Mouse (Mus musculus) midbrain, embryonic 11.5 days (tissue): ENCODE results near the gene Mief2. TPM values are rescaled to one million over a fixed set of nuclear protein-coding genes. Genes with fewer than 3 reads are reported as not detected.

Experiments used
- ATAC-seq: fragments of 200-750 bp; cut with Nextera tagmentation; 2 replicates; pipeline ENCODE4 v1.8.0; 2017; ENCODE audit warnings: moderate TSS enrichment, moderate library complexity; ENCODE audit not compliant: low FRiP score
- DNase-seq: peaks from one replicate; pipeline ENCODE4 v3.0.0; 2015; ENCODE audit warnings: low spot score; ENCODE audit errors: missing footprints
- H3K27ac ChIP-seq: fragments of 300-500 bp; sonication (generic); 2 replicates; pipeline ENCODE4 v1.5.1; 2014; ENCODE audit warnings: low read depth, low read length
- H3K27me3 ChIP-seq: fragments of 300-500 bp; sonication (generic); 2 replicates; pipeline ENCODE4 v1.6.1; 2014; ENCODE audit warnings: mild to moderate bottlenecking, low read length, moderate library complexity, mixed read lengths; ENCODE audit not compliant: control insufficient read depth, insufficient read depth
- H3K36me3 ChIP-seq: fragments of 300-500 bp; sonication (generic); 2 replicates; pipeline ENCODE4 v1.6.1; 2014; ENCODE audit warnings: mild to moderate bottlenecking, low read length, moderate library complexity, mixed read lengths; ENCODE audit not compliant: control insufficient read depth, insufficient read depth
- H3K4me1 ChIP-seq: fragments of 300-500 bp; sonication (generic); 2 replicates; pipeline ENCODE4 v1.6.1; 2014; ENCODE audit warnings: low read length; ENCODE audit not compliant: control insufficient read depth, insufficient read depth
- H3K4me2 ChIP-seq: fragments of 300-500 bp; sonication (generic); 2 replicates; pipeline ENCODE4 v1.6.1; 2014; ENCODE audit warnings: mild to moderate bottlenecking, moderate library complexity
- H3K4me3 ChIP-seq: fragments of 300-500 bp; sonication (generic); 2 replicates; pipeline ENCODE4 v1.5.1; 2014; ENCODE audit warnings: low read depth, low read length
- H3K9ac ChIP-seq: fragments of 300-500 bp; sonication (generic); 2 replicates; pipeline ENCODE4 v1.6.1; 2014; ENCODE audit warnings: low read length
- H3K9me3 ChIP-seq: fragments of 300-500 bp; sonication (generic); 2 replicates; pipeline ENCODE4 v1.6.1; 2016; ENCODE audit warnings: low read length; ENCODE audit not compliant: control insufficient read depth
- WGBS: fragments of 180-500 bp; shearing (Covaris S2); extraction: QIAGEN DNeasy Blood & Tissue Kit; methylation state at CpG from one replicate; pipeline ENCODE4 v1.1.7; 2014; 5-methylcytosine and 5-hydroxymethylcytosine counted together
- microRNA-seq: library from miRNA; unstranded; fragments of <30 nt; microRNA quantifications from one replicate; pipeline ENCODE4, GENCODE M21; 2017
- polyA plus RNA-seq: library from polyadenylated mRNA; unstranded; fragments of >200 nt; fragmentation: Nextera tagmentation; extraction: Ambion mirVana; gene quantifications from 2 replicates; pipeline ENCODE4 v1.2.1, GENCODE M21; 2014

Gene Mief2
- polyA plus RNA-seq, 1 experiment from 2014 or later: 13.6 TPM

- no peak for DNase-seq
- WGBS: 89% methylated on average over 10 of the region's 10 CpGs
- Histone ChIP-seq H3K4me2 (peak overlapping the region; percentile 29), H3K4me1 (peaks cover 59% of the 10 kb centered on the region), H3K4me3 (no peak overlapping the region; the same call in 1 of the 2 replicates), H3K36me3 (peaks cover 6% of the 10 kb centered on the region; the same call in 1 of the 2 replicates), H3K9me3 (no peaks in the 10 kb centered on the region), H3K27ac (no peak overlapping the region), H3K27me3 (no peaks in the 10 kb centered on the region), H3K9ac (peak overlapping the region; percentile 40)
- no peak for ATAC-seq
These were observed 51.5 kb downstream of the Mief2 start for GRCm38 (mm10) chr11:60779673-60780189.

Small RNA genes lying within 50 kb of the gene (microRNA-seq; reads per million reads assigned to microRNA genes)
- gene Mir5100: 4.5 reads per million, percentile 20 among the genes with 10 or more reads in this experiment

Other genes starting within 250 kb of the Mief2 start
- 33.9 and 35.4 TPM in 2 replicates for gene Alkbh5, start 192.0 kb upstream of the Mief2 start, polyA plus RNA-seq
- 87.8 and 101 TPM in 2 replicates for gene Llgl1, start 28.7 kb upstream of the Mief2 start, polyA plus RNA-seq
- gene Flii, start 1.1 kb upstream of the Mief2 start, polyA plus RNA-seq: 52.3 and 59.3 TPM in 2 replicates
- 16.0 and 17.4 TPM in 2 replicates for gene Top3a, start 49.0 kb downstream of the Mief2 start, polyA plus RNA-seq
- gene Smcr8, start 49.1 kb downstream of the Mief2 start, polyA plus RNA-seq: 9.2 and 10.1 TPM in 2 replicates
- gene Shmt1, start 83.3 kb downstream of the Mief2 start, polyA plus RNA-seq: 46.2 and 51.7 TPM in 2 replicates
- 25.9 and 27.2 TPM in 2 replicates for gene Dhrs7b, start 102.2 kb downstream of the Mief2 start, polyA plus RNA-seq
- gene Tmem11, start 150.9 kb downstream of the Mief2 start, polyA plus RNA-seq: 60.2 and 67.2 TPM in 2 replicates
- gene Natd1, start 186.4 kb downstream of the Mief2 start, polyA plus RNA-seq: 18.3 and 24.3 TPM in 2 replicates
- gene Map2k3, start 203.6 kb downstream of the Mief2 start, polyA plus RNA-seq: 34.2 and 37.4 TPM in 2 replicates